Mouse (Mus musculus): ENCODE results near the gene Cald1. TPM values are rescaled to one million over a fixed set of nuclear protein-coding genes. Genes with fewer than 3 reads are reported as not detected.

Cald1 gene
- polyA plus RNA-seq, 2 experiments, result 24.9 to 45.1 TPM

DNA sequence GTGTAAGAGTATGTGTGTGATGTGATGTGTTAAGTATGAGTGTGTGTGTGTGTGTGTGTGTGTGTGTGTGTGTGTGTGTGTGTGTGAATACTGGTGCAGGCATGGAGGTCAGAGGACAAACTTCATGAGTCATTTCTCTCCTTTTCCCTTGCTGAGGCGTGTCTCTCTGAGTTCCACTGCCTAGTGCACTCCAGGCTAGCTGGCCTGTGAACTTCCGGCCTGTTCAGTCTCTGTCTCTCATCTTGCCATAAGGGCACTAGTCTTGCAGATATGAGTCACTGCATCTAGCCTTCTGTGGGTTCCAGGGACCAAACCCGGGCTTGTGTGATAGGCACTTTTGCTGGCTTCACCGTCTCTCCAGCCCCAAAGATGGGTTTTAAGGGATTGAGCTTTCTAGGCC is 114.9 kb downstream of the Cald1 start:
- Histone ChIP-seq H3K36me3 (replicated peaks; ENCODE audit: control insufficient read depth, insufficient read depth, low read depth) (no peaks in the 10 kb centered on the region), H3K9me3 (ENCODE audit: control insufficient read depth, low read length) (no peaks in the 10 kb centered on the region), H3K27ac (no peak overlapping the region), H3K4me3 (ENCODE audit: insufficient read depth in 1 of 2, low read depth in 2 of 2, low read length in 2 of 2) (no peak overlapping the region), H3K27me3 (ENCODE audit: control insufficient read depth, insufficient read depth, low read length) (no peaks in the 10 kb centered on the region), H3K4me1 (replicated peaks; ENCODE audit: control insufficient read depth in 2 of 2, insufficient read depth in 2 of 2, low read length in 1 of 2) (peaks cover 0 to 33% of the 10 kb centered on the region in 2 experiments; a peak in 3 of 4 replicates), H3K9ac (replicated peaks) (no peak overlapping the region), H3K4me2 (ENCODE audit: low read depth) (no peak overlapping the region)
- ATAC-seq (ENCODE audit: insufficient read depth) (no peak), DNase-seq (ENCODE audit: low read depth in 3 of 3, low spot score in 3 of 3) (no peak)
- TF ChIP-seq EP300 (IDR thresholded peaks at IDR 0.05; ENCODE audit: low read depth) (no peak), CTCF (IDR thresholded peaks at IDR 0.05; ENCODE audit: low read depth) (no peak)
- WGBS (ENCODE audit: insufficient replicate concordance), result 42% methylated on average over 4 of the region's 4 CpGs

DNA sequence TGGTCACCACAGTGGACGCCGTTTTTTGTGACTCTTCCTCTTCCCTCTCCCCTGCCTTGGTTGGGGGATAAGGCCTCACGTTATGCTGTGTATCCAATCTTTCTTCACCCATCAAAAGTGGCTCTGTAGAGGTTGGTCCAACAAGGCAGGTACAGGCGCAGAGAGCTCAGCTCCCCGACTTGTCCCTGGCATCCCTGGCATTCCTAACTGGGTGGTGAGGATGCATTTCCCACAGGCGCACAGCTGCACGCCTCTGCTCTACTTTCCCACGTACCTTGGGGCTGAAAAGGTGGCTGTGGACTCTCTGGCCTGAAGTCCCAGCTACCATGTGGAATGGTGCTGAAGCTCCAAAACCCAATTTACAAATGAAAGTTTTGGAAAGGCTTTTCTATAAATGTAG is 115.5 kb downstream of the Cald1 start:
- TF ChIP-seq CTCF (IDR thresholded peaks at IDR 0.05; ENCODE audit: low read depth), result no peak
- TF ChIP-seq EP300 (IDR thresholded peaks at IDR 0.05; ENCODE audit: low read depth), result no peak
- peaks cover 0 to 34% of the 10 kb centered on the region in 2 experiments; a peak in 3 of 4 replicates for H3K4me1 ChIP-seq (replicated peaks; ENCODE audit: control insufficient read depth in 2 of 2, insufficient read depth in 2 of 2, low read length in 1 of 2)
- no peaks in the 10 kb centered on the region for H3K9me3 ChIP-seq (ENCODE audit: control insufficient read depth, low read length)
- DNase-seq (ENCODE audit: low read depth in 3 of 3, low spot score in 3 of 3) (no peak), ATAC-seq (ENCODE audit: insufficient read depth) (no peak)
- no peaks in the 10 kb centered on the region for H3K27me3 ChIP-seq (ENCODE audit: control insufficient read depth, insufficient read depth, low read length)
- H3K4me2 ChIP-seq (ENCODE audit: low read depth), result no peak overlapping the region
- H3K4me3 ChIP-seq (ENCODE audit: insufficient read depth in 1 of 2, low read depth in 2 of 2, low read length in 2 of 2), result no peak overlapping the region
- H3K27ac ChIP-seq, result no peak overlapping the region
- WGBS (ENCODE audit: insufficient replicate concordance), result 66% methylated on average over 8 of the region's 8 CpGs
- no peak overlapping the region for H3K9ac ChIP-seq (replicated peaks)
- no peaks in the 10 kb centered on the region for H3K36me3 ChIP-seq (replicated peaks; ENCODE audit: control insufficient read depth, insufficient read depth, low read depth)

DNA sequence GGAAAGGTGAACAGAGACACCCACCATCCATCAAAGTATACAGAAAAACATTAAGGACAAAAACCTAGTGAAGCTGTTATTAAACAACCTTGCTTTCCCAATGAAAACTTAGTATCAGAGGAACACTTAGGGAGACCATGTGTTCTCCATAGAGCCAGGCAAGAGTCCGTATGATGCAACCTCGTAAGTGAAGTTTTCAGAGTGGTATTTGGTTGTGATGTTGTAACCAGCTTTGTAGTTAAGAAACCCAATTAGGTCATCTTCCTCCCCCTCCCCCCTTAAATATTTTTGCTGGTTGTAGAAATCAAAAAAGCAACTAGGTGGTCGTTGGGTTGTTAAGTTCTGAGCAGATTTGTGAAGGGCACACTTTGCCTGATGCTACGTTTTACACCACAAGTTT is 116.3 kb downstream of the Cald1 start:
- Histone ChIP-seq H3K27me3 (ENCODE audit: control insufficient read depth, insufficient read depth, low read length) (no peaks in the 10 kb centered on the region), H3K27ac (no peak overlapping the region), H3K4me3 (ENCODE audit: insufficient read depth in 1 of 2, low read depth in 2 of 2, low read length in 2 of 2) (no peak overlapping the region), H3K4me2 (ENCODE audit: low read depth) (no peak overlapping the region), H3K9ac (replicated peaks) (no peak overlapping the region), H3K4me1 (replicated peaks; ENCODE audit: control insufficient read depth in 2 of 2, insufficient read depth in 2 of 2, low read length in 1 of 2) (peaks cover 0 to 36% of the 10 kb centered on the region in 2 experiments; a peak in 3 of 4 replicates), H3K9me3 (ENCODE audit: control insufficient read depth, low read length) (no peaks in the 10 kb centered on the region), H3K36me3 (replicated peaks; ENCODE audit: control insufficient read depth, insufficient read depth, low read depth) (no peaks in the 10 kb centered on the region)
- DNase-seq (ENCODE audit: low read depth in 3 of 3, low spot score in 3 of 3) (no peak), ATAC-seq (ENCODE audit: insufficient read depth) (no peak)
- WGBS (ENCODE audit: insufficient replicate concordance), result 63% methylated on average over 4 of the region's 4 CpGs
- TF ChIP-seq EP300 (IDR thresholded peaks at IDR 0.05; ENCODE audit: low read depth) (no peak), CTCF (IDR thresholded peaks at IDR 0.05; ENCODE audit: low read depth) (no peak)

DNA sequence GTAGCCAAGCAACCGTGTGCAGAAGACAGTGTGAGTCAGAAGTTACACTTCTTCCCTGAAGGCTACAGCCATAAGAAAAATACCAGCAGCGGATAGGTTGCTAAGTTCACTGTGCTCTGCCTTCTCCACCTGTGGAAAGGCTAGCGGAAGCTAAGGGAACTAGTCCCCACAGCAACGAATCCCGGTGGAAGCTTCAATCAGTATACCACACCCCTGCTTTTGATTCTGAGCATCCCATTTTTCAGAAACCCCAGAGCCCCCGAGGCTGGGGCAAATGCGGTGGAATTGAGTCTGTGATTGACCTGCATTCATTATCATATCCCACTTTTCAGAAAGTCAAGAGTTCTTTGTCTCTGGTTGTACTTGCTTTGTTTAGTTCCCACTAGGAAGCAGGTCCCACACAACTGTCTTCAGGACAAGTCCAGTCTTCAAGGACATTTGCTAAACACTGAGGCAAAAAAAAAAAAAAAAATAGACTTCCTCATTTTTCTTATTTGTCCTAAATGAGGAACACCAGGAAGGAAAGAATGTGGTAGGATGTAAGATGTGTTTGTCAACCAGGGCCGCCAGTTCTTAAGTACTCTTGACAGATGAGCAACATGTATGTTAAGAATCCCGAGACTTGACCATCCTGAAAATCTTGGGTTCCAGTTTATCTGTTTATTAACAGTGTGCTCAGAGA is 118.0 kb downstream of the Cald1 start:
- H3K36me3 ChIP-seq (replicated peaks; ENCODE audit: control insufficient read depth, insufficient read depth, low read depth), result no peaks in the 10 kb centered on the region
- no peak for ATAC-seq (ENCODE audit: insufficient read depth)
- no peaks in the 10 kb centered on the region for H3K9me3 ChIP-seq (ENCODE audit: control insufficient read depth, low read length)
- H3K9ac ChIP-seq (replicated peaks), result no peak overlapping the region
- H3K4me2 ChIP-seq (ENCODE audit: low read depth), result no peak overlapping the region; the same call in 1 of the 2 replicates
- TF ChIP-seq EP300 (IDR thresholded peaks at IDR 0.05; ENCODE audit: low read depth) (no peak), CTCF (IDR thresholded peaks at IDR 0.05; ENCODE audit: low read depth) (no peak)
- H3K4me3 ChIP-seq (ENCODE audit: insufficient read depth in 1 of 2, low read depth in 2 of 2, low read length in 2 of 2), result no peak overlapping the region
- WGBS (ENCODE audit: insufficient replicate concordance), result 54% methylated on average over 9 of the region's 9 CpGs
- no peak for DNase-seq (ENCODE audit: low read depth in 3 of 3, low spot score in 3 of 3)
- peaks cover 0 to 41% of the 10 kb centered on the region in 2 experiments; a peak in 3 of 4 replicates for H3K4me1 ChIP-seq (replicated peaks; ENCODE audit: control insufficient read depth in 2 of 2, insufficient read depth in 2 of 2, low read length in 1 of 2)
- H3K27ac ChIP-seq, result no peak overlapping the region
- H3K27me3 ChIP-seq (ENCODE audit: control insufficient read depth, insufficient read depth, low read length), result no peaks in the 10 kb centered on the region

DNA sequence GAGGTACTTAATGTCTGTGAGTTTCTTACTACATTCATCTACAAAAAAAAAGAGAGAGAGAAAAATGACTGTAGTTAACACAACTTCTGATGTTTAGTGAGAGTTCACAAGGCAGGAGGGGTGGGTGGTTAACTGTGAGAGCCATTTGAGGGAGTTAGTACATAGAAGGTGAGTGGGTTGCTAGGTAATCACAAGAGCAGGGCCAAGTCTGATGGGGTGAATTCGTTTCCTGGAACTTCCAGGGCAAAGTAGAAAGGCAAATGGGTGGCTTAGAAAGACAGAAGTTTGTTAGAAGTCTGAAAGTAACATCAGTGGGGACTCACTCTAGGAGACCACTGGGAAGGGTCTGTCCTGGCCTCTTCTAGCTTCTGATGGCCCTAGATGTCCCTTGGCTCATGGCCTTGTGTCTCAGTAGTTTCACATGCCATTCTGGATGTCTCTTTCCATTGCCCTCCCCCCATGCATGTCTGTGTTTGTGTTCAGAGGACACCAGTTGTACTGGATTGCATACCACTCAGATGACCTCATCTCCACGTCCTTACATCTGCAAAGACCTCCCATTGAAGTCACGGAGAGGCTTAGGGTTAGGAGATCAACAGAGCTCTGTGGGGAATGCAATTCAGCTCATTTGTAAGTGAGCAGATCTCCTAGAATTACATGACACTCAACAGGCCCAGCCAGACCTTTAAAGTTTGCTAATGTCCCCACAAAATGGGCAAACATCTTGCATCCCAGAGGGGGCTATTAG is 118.8 kb downstream of the Cald1 start:
- Histone ChIP-seq H3K9ac (replicated peaks) (no peak overlapping the region), H3K4me1 (replicated peaks; ENCODE audit: control insufficient read depth in 2 of 2, insufficient read depth in 2 of 2, low read length in 1 of 2) (peaks cover 0 to 48% of the 10 kb centered on the region in 2 experiments; a peak in 3 of 4 replicates)
- ATAC-seq (ENCODE audit: insufficient read depth), result peak; percentile 62

More for the DNA sequence above, 118.8 kb downstream of the Cald1 start:
- 32% methylated on average over 3 of the region's 3 CpGs for WGBS (ENCODE audit: insufficient replicate concordance)
- DNase-seq (ENCODE audit: low read depth in 3 of 3, low spot score in 3 of 3), result no peak
- Histone ChIP-seq H3K9me3 (ENCODE audit: control insufficient read depth, low read length) (no peaks in the 10 kb centered on the region), H3K4me3 (ENCODE audit: insufficient read depth in 1 of 2, low read depth in 2 of 2, low read length in 2 of 2) (no peak overlapping the region), H3K27ac (no peak overlapping the region), H3K36me3 (replicated peaks; ENCODE audit: control insufficient read depth, insufficient read depth, low read depth) (no peaks in the 10 kb centered on the region), H3K4me2 (ENCODE audit: low read depth) (no peak overlapping the region; the same call in 1 of the 2 replicates), H3K27me3 (ENCODE audit: control insufficient read depth, insufficient read depth, low read length) (no peaks in the 10 kb centered on the region)
- TF ChIP-seq CTCF (IDR thresholded peaks at IDR 0.05; ENCODE audit: low read depth) (no peak), EP300 (IDR thresholded peaks at IDR 0.05; ENCODE audit: low read depth) (no peak)
